Mouse (Mus musculus): ENCODE results near the gene Ptdss2. TPM values are rescaled to one million over a fixed set of nuclear protein-coding genes. Genes with fewer than 3 reads are reported as not detected.

Ptdss2 gene
- total RNA-seq, 2 experiments from 2014 or later: 47.3 to 53.6 TPM

DNA sequence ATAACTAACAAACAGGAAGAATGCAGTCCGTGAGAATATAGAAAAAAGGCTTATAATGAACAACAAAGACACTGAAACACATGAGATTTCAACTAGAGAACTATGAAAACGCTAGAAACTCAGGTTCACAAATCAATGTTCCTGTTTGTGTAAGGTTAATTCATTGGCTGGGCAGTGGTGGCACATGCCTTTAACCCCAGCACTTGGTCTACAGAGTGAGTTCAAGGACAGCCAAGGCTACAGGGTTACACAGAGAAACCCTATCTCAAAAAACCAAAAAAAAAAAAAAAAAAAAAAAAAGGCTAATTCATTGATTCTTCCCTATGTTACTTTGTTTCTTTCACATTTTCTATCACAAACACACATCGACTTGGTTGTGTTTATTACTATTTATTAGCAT lies 1.6 kb upstream of the Ptdss2 start:
- DNase-seq (ENCODE audit: low spot score in 2 of 2): no peak
- intact Hi-C loops (cut with DNase I): loop anchor here (5.0 kb wide), 1 partner anchor 43 kb away; the partner anchor contains the start of gene Pkp3

DNA sequence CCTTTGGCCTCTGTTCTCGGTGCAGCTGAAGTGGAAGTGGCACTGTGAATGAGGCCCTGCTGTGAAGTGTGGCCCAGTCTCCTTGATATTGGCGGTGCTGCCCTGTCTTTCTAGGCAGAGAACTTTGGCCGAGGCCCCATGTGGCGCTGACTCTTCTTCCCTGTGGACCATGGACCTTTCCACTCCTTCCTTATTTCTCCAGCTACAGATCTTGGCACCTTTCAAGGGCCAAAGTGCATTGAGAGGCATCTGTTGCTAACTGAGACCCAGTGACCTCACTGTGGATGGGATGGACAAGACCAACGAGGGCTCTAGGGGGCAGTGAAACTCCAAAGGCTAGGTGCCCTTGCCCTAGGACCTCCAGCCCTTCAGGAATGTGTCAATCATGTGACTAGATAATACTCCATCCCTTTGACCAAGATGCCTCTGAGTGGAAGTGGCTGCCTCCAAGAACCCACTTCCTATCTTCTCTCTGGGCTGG lies 1.1 kb upstream of the Ptdss2 start:
- intact Hi-C loops (cut with DNase I): loop anchor here (5.0 kb wide), 1 partner anchor 44 kb away; the partner anchor contains the start of gene Pkp3
- no peak for DNase-seq (ENCODE audit: low spot score in 2 of 2)

DNA sequence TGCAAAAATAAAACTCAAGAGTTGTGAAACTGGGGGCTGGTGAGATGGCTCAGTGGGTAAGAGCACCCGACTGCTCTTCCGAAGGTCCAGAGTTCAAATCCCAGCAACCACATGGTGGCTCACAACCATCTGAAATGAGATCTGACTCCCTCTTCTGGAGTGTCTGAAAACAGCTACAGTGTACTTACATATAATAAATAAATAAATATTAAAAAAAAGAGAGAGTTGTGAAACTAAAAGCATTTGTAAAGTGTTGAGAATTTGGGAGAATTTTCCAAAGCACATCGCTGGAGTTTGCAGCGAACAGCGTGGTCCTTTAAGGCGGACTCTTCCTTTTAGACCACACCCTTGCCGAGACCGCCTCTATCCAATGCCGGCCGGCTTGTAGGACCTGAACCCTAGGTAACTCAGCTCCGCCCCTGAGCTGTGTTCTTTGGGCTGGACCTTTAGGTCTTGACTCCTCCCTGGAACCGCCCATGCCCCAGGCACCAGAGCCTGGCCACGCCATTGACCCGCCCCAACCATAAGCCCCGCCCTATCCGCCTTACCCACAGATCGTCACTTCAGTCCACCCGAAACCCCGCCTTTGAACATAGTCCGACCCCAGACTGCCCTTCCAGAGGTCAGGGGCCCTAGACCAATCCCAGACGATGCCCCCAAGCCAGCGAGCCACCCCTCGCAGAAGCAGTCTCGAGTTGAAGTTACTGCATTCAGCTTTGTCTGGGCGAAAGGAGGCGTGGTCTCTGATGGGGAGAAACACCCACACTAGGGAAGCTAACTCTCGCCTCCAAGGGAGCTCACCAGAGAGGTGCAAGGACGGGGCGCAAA lies 721 bp downstream of the Ptdss2 start:
- intact Hi-C loops (cut with DNase I): loop anchor here (5.0 kb wide), 1 partner anchor 46 kb away; the partner anchor contains the start of gene Pkp3
- peak; percentile 78 to 92 for DNase-seq (ENCODE audit: low spot score in 2 of 2)

- intact Hi-C loops (cut with DNase I): loop anchor here (5.0 kb wide), 1 partner anchor 46 kb away; the partner anchor contains the start of gene Pkp3
- no peak for DNase-seq (ENCODE audit: low spot score in 2 of 2)
Observed at GRCm38 (mm10) chr7:141123517-141123856, 1.3 kb downstream of the Ptdss2 start.

- DNase-seq (ENCODE audit: low spot score in 2 of 2): peak; percentile 94
- intact Hi-C loops (cut with DNase I): loop anchor here (2.0 kb wide), 1 partner anchor 42 kb away; the partner anchor contains the start of gene Rnh1
Observed at GRCm38 (mm10) chr7:141131024-141131820, 9.0 kb downstream of the Ptdss2 start.

GRCm38 (mm10) chr7:141131904-141132755 lies 9.9 kb downstream of the Ptdss2 start:
- intact Hi-C loops (cut with DNase I): loop anchor here (2.0 kb wide), 1 partner anchor 41 kb away; the partner anchor contains the start of gene Rnh1

DNA sequence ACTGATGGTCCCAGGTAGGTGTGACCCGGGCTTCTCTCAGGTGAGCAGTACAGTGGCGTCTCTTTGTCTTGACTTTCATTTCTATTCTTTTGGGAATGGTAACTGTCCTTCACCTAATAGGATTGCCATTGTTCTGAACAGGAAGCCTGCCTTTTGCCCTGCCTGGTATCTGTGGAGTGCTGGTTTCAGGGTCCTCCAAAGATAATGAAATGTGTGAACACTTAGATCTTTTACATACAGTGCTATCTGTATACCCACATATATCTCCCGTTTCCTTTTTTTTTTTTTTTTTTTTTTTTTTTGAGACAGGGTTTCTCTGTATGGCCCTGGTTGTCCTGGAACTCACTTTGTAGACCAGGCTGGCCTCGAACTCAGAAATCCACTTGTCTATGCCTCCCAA lies 19.1 kb downstream of the Ptdss2 start:
- no peak for DNase-seq (ENCODE audit: low spot score in 2 of 2)
- intact Hi-C loops (cut with DNase I): no loop called here

More at GRCm38 (mm10) chr7:141131904-141132755, 9.9 kb downstream of the Ptdss2 start:
- DNase-seq (ENCODE audit: low spot score in 2 of 2): no peak

- no peak for DNase-seq (ENCODE audit: low spot score in 2 of 2)
- intact Hi-C loops (cut with DNase I): no loop called here
Observed at GRCm38 (mm10) chr7:141143112-141143511, 20.9 kb downstream of the Ptdss2 start.

DNA sequence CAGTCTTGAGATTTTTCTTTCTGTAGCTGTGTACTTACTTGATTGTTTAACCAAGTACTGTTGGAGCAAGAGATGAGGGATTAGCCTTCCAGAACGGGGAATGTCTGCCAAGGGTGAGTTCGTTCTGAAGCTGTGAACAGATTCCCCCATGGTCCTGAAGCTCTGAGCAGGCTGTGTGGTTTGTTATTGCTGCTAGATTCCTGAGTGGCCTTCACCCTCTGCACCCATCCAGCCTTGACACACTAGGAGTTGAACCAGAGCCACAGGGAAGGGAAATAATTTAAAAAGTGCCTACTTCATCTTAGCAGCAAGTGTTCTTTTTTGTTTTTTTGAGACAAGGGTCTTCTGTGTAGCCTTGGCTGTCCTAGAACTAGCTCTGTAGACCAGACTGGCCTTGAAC lies 21.7 kb downstream of the Ptdss2 start:
- intact Hi-C loops (cut with DNase I): no loop called here
- DNase-seq (ENCODE audit: low spot score in 2 of 2): no peak

DNA sequence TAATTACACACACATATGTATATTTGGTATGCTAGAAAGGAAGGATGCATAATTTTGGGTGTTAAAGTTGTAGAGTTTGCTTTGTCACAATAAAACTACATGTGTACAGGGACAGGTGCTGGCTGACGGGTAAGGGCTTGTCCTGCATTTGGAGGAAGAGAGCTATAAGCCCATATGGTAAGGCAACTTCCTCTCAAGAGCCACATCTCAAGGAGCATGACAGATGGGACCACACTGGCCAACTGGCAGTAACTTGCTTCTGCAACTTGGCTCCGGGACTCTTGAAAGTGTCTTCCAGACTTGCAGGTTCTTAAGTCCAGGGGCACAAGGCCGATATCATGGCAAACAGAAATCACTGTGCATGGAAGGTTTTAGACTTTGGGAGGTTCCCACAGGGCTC lies 22.5 kb downstream of the Ptdss2 start:
- no peak for DNase-seq (ENCODE audit: low spot score in 2 of 2)
- intact Hi-C loops (cut with DNase I): no loop called here

- intact Hi-C loops (cut with DNase I): no loop called here
- no peak for DNase-seq (ENCODE audit: low spot score in 2 of 2)
Observed at GRCm38 (mm10) chr7:141145403-141145802, 23.2 kb downstream of the Ptdss2 start.

DNA sequence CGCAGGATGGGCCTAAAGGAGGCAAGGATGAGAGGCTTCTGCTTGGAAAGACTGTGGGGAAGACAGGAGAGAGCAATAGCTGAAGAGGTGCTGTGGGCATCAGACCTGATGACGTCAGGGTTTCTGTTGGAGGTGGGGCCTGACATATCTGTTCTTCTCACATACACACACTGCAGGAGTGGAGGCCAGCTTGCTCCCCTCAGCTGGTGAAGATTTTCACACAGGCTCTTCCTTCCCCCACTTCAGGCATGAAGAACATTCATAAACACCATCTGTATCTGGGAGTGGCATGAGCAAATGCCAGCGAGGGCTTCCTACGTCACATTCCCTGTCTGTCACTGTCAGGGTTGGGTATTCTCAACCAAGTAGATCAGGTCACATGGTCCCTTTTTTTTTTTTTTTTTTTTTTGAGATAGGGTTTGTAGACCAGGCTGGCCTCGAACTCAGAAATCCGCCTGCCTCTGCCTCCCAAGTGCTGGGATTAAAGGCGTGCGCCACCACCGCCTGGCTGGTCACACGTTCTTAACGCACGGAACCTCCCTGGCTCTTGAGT lies 23.9 kb downstream of the Ptdss2 start:
- DNase-seq (ENCODE audit: low spot score in 2 of 2): peak in 1 of 2 experiments; percentile 24

DNA sequence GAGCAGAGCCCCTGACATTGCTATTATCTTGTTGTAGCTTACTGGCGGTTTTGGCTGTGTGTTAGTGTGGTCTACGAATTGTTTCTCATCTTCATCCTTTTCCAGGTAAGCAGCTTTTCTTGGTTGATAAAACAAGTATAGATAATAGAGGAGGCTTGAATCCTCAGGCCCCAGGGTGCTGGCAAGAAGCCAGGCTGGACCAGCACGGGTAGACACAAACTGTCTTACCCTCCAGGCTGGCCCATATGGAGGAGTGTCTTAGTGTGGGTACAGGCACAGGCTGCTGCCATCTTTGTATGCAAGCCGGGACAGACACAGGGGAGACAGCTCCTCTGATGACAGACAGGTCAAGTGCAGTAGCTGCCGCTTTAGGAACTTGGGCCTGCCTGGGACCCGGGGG lies 24.9 kb downstream of the Ptdss2 start:
- intact Hi-C loops (cut with DNase I): no loop called here
- no peak for DNase-seq (ENCODE audit: low spot score in 2 of 2)

More for the DNA sequence above, 23.9 kb downstream of the Ptdss2 start:
- intact Hi-C loops (cut with DNase I): no loop called here

DNA sequence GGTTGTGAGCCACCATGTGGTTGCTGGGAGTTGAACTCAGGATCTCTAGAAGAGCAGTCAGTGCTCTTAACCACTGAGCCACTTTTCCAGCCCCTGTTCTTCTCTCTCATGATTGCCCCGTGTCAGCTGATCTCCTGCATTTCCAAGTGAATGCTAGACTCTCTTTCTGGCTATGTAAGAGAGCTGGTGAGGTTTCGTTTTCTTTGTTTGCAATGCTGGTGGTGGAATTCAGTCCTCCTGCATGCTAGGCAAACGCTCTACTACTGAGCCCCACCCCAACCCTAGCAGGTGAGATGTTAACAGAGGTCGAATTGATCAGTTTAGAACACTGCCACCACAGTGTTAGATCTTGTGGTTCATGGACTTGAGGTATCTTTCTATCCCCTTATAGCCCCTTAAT lies 26.5 kb downstream of the Ptdss2 start:
- DNase-seq (ENCODE audit: low spot score in 2 of 2): no peak

GRCm38 (mm10) chr7:141155362-141155761 lies 33.2 kb downstream of the Ptdss2 start:
- intact Hi-C loops (cut with DNase I): no loop called here
- no peak for DNase-seq (ENCODE audit: low spot score in 2 of 2)

More for the DNA sequence above, 26.5 kb downstream of the Ptdss2 start:
- intact Hi-C loops (cut with DNase I): no loop called here

GRCm38 (mm10) chr7:141164397-141164796 lies 42.2 kb downstream of the Ptdss2 start:
- intact Hi-C loops (cut with DNase I): no loop called here
- no peak for DNase-seq (ENCODE audit: low spot score in 2 of 2)

DNA sequence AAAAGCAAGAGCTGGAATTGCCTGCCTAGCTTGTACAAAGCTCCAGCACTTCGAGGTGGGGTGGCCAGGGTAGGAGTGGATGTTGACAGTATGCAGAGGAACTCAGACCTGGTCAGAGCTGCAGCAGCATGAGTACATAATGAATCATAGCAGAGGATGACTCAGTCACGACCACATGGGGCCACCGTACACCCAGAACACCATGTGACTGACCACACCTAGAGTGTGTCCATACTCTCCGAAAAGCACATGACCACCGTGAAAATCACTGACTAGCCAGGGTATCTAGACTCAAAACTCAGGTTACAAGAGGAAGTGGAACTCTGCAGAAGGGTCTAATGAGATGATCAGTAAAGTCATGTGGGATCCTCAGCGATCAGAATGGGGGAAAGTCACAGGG lies 42.7 kb downstream of the Ptdss2 start:
- intact Hi-C loops (cut with DNase I): no loop called here
- DNase-seq (ENCODE audit: low spot score in 2 of 2): peak in 1 of 2 experiments; percentile 45

- intact Hi-C loops (cut with DNase I): no loop called here
- DNase-seq (ENCODE audit: low spot score in 2 of 2): peak in 1 of 2 experiments; percentile 24
Observed at GRCm38 (mm10) chr7:141167901-141168517, 45.8 kb downstream of the Ptdss2 start.

All from left cerebral cortex, postnatal 25 days (tissue).